Mouse (Mus musculus) brain, embryonic 14.5 days (tissue): ENCODE results near the gene 5031439G07Rik.

ENCODE experiments used
- CTCF ChIP-seq: fragments of 200-500 bp; IDR thresholded peaks from 2 replicates; pipeline ENCODE4 v1.5.1; 2012; ENCODE audit warnings: inconsistent platforms, mild to moderate bottlenecking, moderate library complexity, borderline replicate concordance; ENCODE audit not compliant: insufficient read depth, insufficient read length; ENCODE audit errors: extremely low read depth
- POLR2A ChIP-seq: fragments of 200-500 bp; IDR thresholded peaks from 2 replicates; pipeline ENCODE4 v1.6.1; 2012; ENCODE audit warnings: mild to moderate bottlenecking, inconsistent platforms, borderline replicate concordance; ENCODE audit not compliant: poor library complexity, insufficient read depth, insufficient read length, severe bottlenecking; ENCODE audit errors: extremely low read depth

GRCm38 (mm10) chr15:84944319-84944718 lies 44.0 kb downstream of the 5031439G07Rik start:
- TF ChIP-seq CTCF (no peak), POLR2A (no peak)
